Mouse (Mus musculus) CH12.LX (cell line): ENCODE results near the gene Nprl3. TPM values are rescaled to one million over a fixed set of nuclear protein-coding genes. Genes with fewer than 3 reads are reported as not detected.
"Not testable (repeated sequence)": the region's sequence is repeated elsewhere in the genome, so short reads cannot be mapped to it uniquely, and the experiment has no call there.

Experiments used
- DNase-seq: peaks from one replicate; pipeline ENCODE4 v3.0.0-alpha.2; 2013; ENCODE audit errors: extremely low read depth
- H3K27ac ChIP-seq: 2 replicates; pipeline ENCODE4 v1.5.1; 2012; ENCODE audit warnings: low read depth, mild to moderate bottlenecking, control low read depth, moderate library complexity; ENCODE audit not compliant: insufficient read depth
- H3K27me3 ChIP-seq: replicated peaks from 2 replicates; pipeline ENCODE3; 2012; ENCODE audit warnings: inconsistent platforms
- H3K36me3 ChIP-seq, 2 experiments: replicated peaks in 1 of 2; 2 replicates each; pipeline versions ENCODE3 to v1.6.1; 2012; ENCODE audit warnings: inconsistent platforms in 1 of 2, low read length in 1 of 2, mild to moderate bottlenecking in 1 of 2, mixed read lengths in 1 of 2, moderate library complexity in 1 of 2; ENCODE audit not compliant: control insufficient read depth in 1 of 2, insufficient read depth in 1 of 2
- H3K4me1 ChIP-seq, 2 experiments: 2 replicates each; pipeline ENCODE4 v1.6.1; 2012; ENCODE audit warnings: inconsistent platforms in 1 of 2, moderate library complexity in 1 of 2; ENCODE audit not compliant: insufficient read depth in 2 of 2, control insufficient read depth in 1 of 2
- H3K4me2 ChIP-seq: 2 replicates; pipeline ENCODE4 v1.6.1; 2012; ENCODE audit warnings: low read depth, mild to moderate bottlenecking, control low read depth; ENCODE audit not compliant: poor library complexity, insufficient read depth, severe bottlenecking
- H3K4me3 ChIP-seq, 3 experiments: fragments of 150-350 bp in 1 of 3; sonication (generic) in 1 of 3; replicated peaks in 1 of 3; 2 replicates each; pipeline versions ENCODE3 to v1.5.1; 2011 to 2012; ENCODE audit warnings: low read depth in 2 of 3, low read length in 2 of 3, mild to moderate bottlenecking in 2 of 3, moderate library complexity in 2 of 3, control low read depth in 1 of 3, improper control_type of control experiment in 1 of 3, inconsistent platforms in 1 of 3, mixed read lengths in 1 of 3; ENCODE audit not compliant: poor library complexity in 1 of 3
- H3K79me2 ChIP-seq: replicated peaks from 2 replicates; pipeline ENCODE4 v1.6.1; 2012; ENCODE audit warnings: mild to moderate bottlenecking, moderate library complexity; ENCODE audit not compliant: control insufficient read depth, poor library complexity, insufficient read depth, severe bottlenecking; ENCODE audit errors: extremely low read depth
- H3K9ac ChIP-seq: 2 replicates; pipeline ENCODE4 v1.6.1; 2012; ENCODE audit warnings: low read depth, mild to moderate bottlenecking, control low read depth, moderate library complexity; ENCODE audit not compliant: insufficient read depth
- H3K9me3 ChIP-seq: replicated peaks from 2 replicates; pipeline ENCODE3; 2012; ENCODE audit warnings: low read length, inconsistent platforms, mixed read lengths
- CTCF ChIP-seq, 2 experiments: IDR thresholded peaks in 1 of 2; conservative IDR thresholded peaks in 1 of 2; 2 replicates each; pipeline ENCODE4 v1.5.1; 2011 to 2012; ENCODE audit warnings: low read depth in 2 of 2, low read length in 2 of 2, improper control_type of control experiment in 1 of 2, inconsistent platforms in 1 of 2, mild to moderate bottlenecking in 1 of 2, moderate library complexity in 1 of 2
- HCFC1 ChIP-seq: IDR thresholded peaks from 2 replicates; pipeline ENCODE4 v1.6.1; 2012; ENCODE audit warnings: low read depth, mild to moderate bottlenecking, inconsistent platforms, low read length, improper control_type of control experiment
- IRF4 ChIP-seq: IDR thresholded peaks from 2 replicates; pipeline ENCODE4 v1.6.1; 2014; ENCODE audit warnings: low read depth, mild to moderate bottlenecking, inconsistent platforms, low read length, improper control_type of control experiment
- JUN ChIP-seq: IDR thresholded peaks from 2 replicates; pipeline ENCODE4 v1.6.1; 2011; ENCODE audit warnings: low read depth, mild to moderate bottlenecking, low read length, improper control_type of control experiment, moderate library complexity; ENCODE audit not compliant: insufficient read depth
- MEF2A ChIP-seq: IDR thresholded peaks from 2 replicates; pipeline ENCODE4 v1.6.1; 2014; ENCODE audit warnings: low read depth, mild to moderate bottlenecking, inconsistent platforms, low read length, improper control_type of control experiment, borderline replicate concordance
- POLR2A ChIP-seq: IDR thresholded peaks from 2 replicates; pipeline ENCODE4 v1.6.1; 2011; ENCODE audit warnings: low read depth, mild to moderate bottlenecking, improper control_type of control experiment, low read length
- RAD21 ChIP-seq: IDR thresholded peaks from 2 replicates; pipeline ENCODE4 v1.6.1; 2011; ENCODE audit warnings: low read depth, mild to moderate bottlenecking, low read length, improper control_type of control experiment, moderate library complexity
- RCOR1 ChIP-seq: conservative IDR thresholded peaks from 2 replicates; pipeline ENCODE4 v1.6.1; 2012; ENCODE audit warnings: low read depth, mild to moderate bottlenecking, inconsistent platforms, low read length, improper control_type of control experiment
- SIN3A ChIP-seq: IDR thresholded peaks from 2 replicates; pipeline ENCODE4 v1.6.1; 2012; ENCODE audit warnings: low read length, improper control_type of control experiment, inconsistent platforms
- SMC3 ChIP-seq: IDR thresholded peaks from 2 replicates; pipeline ENCODE4 v1.6.1; 2011; ENCODE audit warnings: low read depth, low read length, improper control_type of control experiment
- TCF12 ChIP-seq: IDR thresholded peaks from 2 replicates; pipeline ENCODE4 v1.6.1; 2014; ENCODE audit warnings: low read depth, mild to moderate bottlenecking, inconsistent platforms, low read length, improper control_type of control experiment
- ZKSCAN1 ChIP-seq: IDR thresholded peaks from 2 replicates; pipeline ENCODE4 v1.6.1; 2012; ENCODE audit warnings: low read depth, inconsistent platforms, low read length, improper control_type of control experiment, borderline replicate concordance
- dilution Hi-C: fragments of 300-500 bp; cut with MboI; formaldehyde crosslinking; loops from 2 replicates; pipeline ENCODE4 v1.14.3; 2020; ENCODE audit warnings: low sequenced_read_pairs; ENCODE audit not compliant: extremely low pct_unique_long_range_greater_than_20kb, extremely low pct_ligation_motif_present
- in situ Hi-C: fragments of 300-500 bp; cut with MboI; formaldehyde crosslinking; loops from 3 replicates; pipeline ENCODE4 v1.14.3; 2019; ENCODE audit warnings: low sequenced_read_pairs, low pct_ligation_motif_present, low pct_unique_long_range_greater_than_20kb, mixed read lengths
- polyA plus RNA-seq: library from polyadenylated mRNA; unstranded; fragments of >175 nt; gene quantifications from 2 replicates; pipeline ENCODE4 v1.2.1, GENCODE M21; 2012; ENCODE audit warnings: low read depth; ENCODE audit not compliant: insufficient read length
- total RNA-seq, 2 experiments: library from RNA; depleted of rRNA; stranded (reverse); fragments of 300-350 nt in 1 of 2; fragments of >200 nt in 1 of 2; gene quantifications; 2 replicates each; pipeline ENCODE4 v1.2.3; 2012 to 2014

The Nprl3 gene
- total and polyA plus RNA-seq, 3 experiments = 47.9 to 79.8 (median 51.7) TPM

- H3K4me1 ChIP-seq = peaks cover 0 to 11% of the 10 kb centered on the region in 2 experiments; a peak in 2 of 4 replicates
- H3K4me2 ChIP-seq = peak within 1 kb of the TSS; percentile 82
- H3K27me3 ChIP-seq, H3K36me3 ChIP-seq, dilution Hi-C loops, H3K4me3 ChIP-seq, H3K9me3 ChIP-seq, H3K27ac ChIP-seq, H3K9ac ChIP-seq, H3K79me2 ChIP-seq: not testable (repeated sequence)
- in situ Hi-C loops = loop anchor here (5.0 kb wide), 2 partner anchors 35 kb away; no protein-coding TSS in a partner anchor
- DNase-seq = peak; percentile 54
- TF ChIP-seq SIN3A (peak; percentile 27; the same call in 1 of the 2 replicates), IRF4 (peak; percentile 35; the same call in 1 of the 2 replicates), CTCF (conservative IDR thresholded peaks at IDR 0.05 in 1 of 2, IDR thresholded peaks at IDR 0.05 in 1 of 2; ENCODE audit: low read depth in 2 of 2, low read length in 2 of 2) (peak; percentile 71 to 79), RAD21 (peak; percentile 51), SMC3 (peak; percentile 73), TCF12 (0 out of 2 replicates have a peak, but pooled peaks have one; percentile 19)
Measured at GRCm38 (mm10) chr11:32286695-32287492, 19.4 kb upstream of the Nprl3 start, which contains the start of gene Hbq1b. Hbq1b (plus strand) TSS chr11:32286965.

GRCm38 (mm10) chr11:32285887-32286286 is 18.4 kb upstream of the Nprl3 start:
- dilution Hi-C loops, H3K9ac ChIP-seq, H3K27me3 ChIP-seq, H3K4me3 ChIP-seq, DNase-seq, H3K27ac ChIP-seq, H3K79me2 ChIP-seq, H3K9me3 ChIP-seq, H3K4me2 ChIP-seq, H3K36me3 ChIP-seq: not testable (repeated sequence)
- peaks cover 0 to 18% of the 10 kb centered on the region in 2 experiments; a peak in 2 of 4 replicates for H3K4me1 ChIP-seq
- in situ Hi-C loops = loop anchor here (5.0 kb wide), 2 partner anchors 34 to 36 kb away; no protein-coding TSS in a partner anchor
- TF ChIP-seq CTCF (conservative IDR thresholded peaks at IDR 0.05 in 1 of 2, IDR thresholded peaks at IDR 0.05 in 1 of 2; ENCODE audit: low read depth in 2 of 2, low read length in 2 of 2) = peak in 1 of 2 experiments; percentile 11; a peak in 1 of 4 replicates

- H3K4me3 ChIP-seq = no peak overlapping the region
- no peak overlapping the region for H3K9ac ChIP-seq
- no peaks in the 10 kb centered on the region for H3K36me3 ChIP-seq
- no peak overlapping the region for H3K27ac ChIP-seq
- peaks cover 2 to 20% of the 10 kb centered on the region in 2 experiments; a peak in 2 of 4 replicates for H3K4me1 ChIP-seq
- no peaks in the 10 kb centered on the region for H3K9me3 ChIP-seq
- DNase-seq = no peak
- no peak overlapping the region for H3K4me2 ChIP-seq
- no peaks in the 10 kb centered on the region for H3K79me2 ChIP-seq
- dilution Hi-C loops (no loop called here), in situ Hi-C loops (loop anchor here (5.0 kb wide), 2 partner anchors 33 to 37 kb away; no protein-coding TSS in a partner anchor)
- no peak for TF ChIP-seq ZKSCAN1
- no peak for TF ChIP-seq HCFC1
- no peak for TF ChIP-seq JUN
- TF ChIP-seq MEF2A = no peak
- TF ChIP-seq RAD21 = no peak
- TF ChIP-seq POLR2A = no peak
- no peak for TF ChIP-seq RCOR1
- H3K27me3 ChIP-seq = peaks cover 10% of the 10 kb centered on the region
Measured at GRCm38 (mm10) chr11:32285031-32285775, 17.7 kb upstream of the Nprl3 start.

DNA sequence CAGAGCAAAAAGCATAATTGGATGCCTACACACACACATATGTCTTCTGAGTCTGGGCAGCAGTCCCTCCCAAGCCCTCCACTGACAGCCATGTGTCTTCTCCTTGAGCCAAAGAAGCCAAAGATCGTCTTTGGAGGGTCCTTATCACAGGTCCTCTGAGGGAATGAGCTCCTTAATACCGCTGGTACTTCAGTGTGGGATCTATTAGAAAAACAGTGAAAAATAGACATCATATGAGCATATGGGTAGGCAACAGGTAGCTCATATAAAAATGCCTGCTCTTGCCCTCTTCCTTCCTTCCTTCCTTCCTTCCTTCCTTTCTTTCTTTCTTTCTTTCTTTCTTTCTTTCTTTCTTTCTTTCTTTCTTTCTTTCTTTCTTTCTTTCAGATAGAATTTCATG is 17.1 kb upstream of the Nprl3 start:
- H3K27ac ChIP-seq, H3K4me3 ChIP-seq, H3K79me2 ChIP-seq, H3K9me3 ChIP-seq, H3K36me3 ChIP-seq, H3K9ac ChIP-seq, H3K4me2 ChIP-seq, in situ Hi-C loops, dilution Hi-C loops, DNase-seq: not testable (repeated sequence)
- Histone ChIP-seq H3K4me1 (peaks cover 2 to 20% of the 10 kb centered on the region in 2 experiments; a peak in 2 of 4 replicates), H3K27me3 (peaks cover 14% of the 10 kb centered on the region)
